Mouse (Mus musculus) kidney, postnatal 10 days (tissue): ENCODE results near the gene Thoc5.

Experiments used
- DNase-seq: peaks from one replicate; pipeline ENCODE4 v3.0.0; 2021; ENCODE audit warnings: mixed read lengths

Gene Thoc5

DNA sequence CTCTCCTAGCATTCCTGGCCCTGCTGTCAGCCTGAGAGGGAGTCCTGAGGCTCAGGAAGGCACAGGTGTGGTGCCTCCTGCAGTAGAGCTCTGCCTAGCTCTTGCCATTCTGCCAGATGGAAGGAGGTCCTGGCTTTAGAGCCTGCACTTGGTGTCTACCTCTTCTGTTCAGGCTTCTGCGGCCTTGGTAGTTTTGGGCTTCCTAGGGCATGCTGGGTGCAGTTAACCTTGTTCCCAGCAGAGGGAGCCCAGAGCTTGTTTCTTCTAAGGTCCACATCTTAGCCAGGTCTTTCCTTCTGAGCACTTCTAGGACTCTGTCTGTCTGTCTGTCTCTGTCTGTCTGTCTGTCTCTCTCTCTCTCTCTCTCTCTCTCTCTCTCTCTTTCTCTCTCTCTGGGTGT lies 20.9 kb downstream of the Thoc5 start:
- peak; percentile 81 for DNase-seq

DNA sequence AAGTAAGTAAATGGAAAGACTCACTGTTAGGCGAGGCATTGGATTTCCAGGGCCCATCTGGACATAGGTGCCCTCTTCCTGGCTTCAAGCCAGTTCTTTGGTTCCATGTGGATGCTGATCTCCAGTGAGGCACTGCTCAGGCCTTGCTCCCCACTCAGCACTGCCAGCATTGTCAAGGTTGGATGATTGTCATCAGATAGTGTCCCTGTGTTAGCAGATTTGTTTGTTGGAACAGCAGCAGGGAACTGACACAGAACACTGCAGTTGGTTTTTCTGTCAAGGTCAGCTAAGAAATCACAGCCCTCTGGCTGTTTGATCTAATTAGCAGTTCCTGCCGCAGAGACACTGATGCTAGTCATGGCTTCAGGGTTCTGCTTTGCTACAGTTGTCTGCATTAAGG lies 26.2 kb downstream of the Thoc5 start:
- no peak for DNase-seq

DNA sequence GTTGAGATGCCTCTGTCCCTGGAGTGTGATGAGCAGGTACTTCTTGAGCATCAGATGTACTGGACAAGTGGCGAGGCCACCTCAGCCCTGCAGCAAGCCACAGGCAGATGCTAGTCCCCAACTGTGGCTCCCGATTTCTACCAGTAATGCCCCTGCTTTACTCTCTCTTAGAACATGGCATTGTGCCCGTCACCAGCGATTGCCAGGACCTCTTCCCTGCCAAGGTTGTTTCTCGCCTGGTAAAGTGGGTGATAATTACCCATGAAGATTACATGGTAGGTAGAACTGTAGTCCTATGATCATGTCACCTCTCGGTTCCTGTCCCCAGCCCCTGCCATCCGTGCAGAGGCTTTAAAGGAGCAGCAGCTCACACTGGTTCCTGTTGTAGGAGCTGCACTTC lies 26.6 kb downstream of the Thoc5 start:
- no peak for DNase-seq

DNA sequence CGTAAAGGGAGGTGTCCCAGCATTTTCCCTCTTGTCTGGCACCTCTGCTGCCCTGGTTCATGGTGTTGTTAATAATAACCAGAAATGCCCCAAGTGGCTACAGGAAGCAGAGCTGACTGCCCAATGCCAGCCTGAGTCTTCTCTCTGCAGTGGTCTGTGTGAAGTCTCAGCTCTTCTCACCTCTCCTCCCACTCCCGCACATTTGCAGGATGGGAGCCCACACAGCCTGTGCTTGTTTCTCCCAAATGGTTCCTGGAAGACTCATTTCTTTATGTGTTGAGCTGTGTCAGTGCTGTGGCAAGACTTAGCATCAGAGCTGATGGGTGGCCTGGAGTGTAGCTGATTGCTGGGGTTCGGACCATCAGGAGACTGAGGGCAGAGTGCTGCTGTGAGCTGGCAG lies 32.1 kb downstream of the Thoc5 start:
- no peak for DNase-seq

DNA sequence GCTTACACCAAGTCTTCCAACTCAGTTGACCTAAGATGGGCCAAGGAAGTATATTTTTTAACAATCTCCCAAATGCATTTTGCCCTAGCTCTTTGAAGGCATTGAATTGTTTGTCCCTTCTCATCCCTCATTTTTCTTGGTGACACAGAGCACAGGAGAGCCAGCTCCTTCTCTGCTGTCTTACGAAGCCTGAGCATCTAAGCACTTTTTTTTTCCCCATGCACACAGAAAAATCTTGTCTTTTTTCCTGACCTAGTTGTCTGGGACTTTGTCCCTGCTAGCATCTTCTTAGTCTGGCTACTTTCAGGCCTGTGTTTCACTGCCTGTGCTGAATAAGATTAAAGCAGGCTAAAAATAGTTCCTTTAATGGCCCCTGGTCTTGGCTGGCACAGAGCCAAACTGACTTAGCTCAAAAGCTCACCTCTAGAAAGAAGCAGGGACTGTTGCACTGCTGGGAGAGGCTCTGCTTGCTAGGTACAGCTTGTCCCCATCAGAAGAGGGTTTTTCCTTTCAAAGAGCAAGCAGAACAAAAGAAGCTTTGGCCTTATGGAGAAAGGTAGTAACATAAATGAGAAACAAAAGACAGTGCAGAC lies 36.0 kb downstream of the Thoc5 start:
- DNase-seq: peak; percentile 86

DNA sequence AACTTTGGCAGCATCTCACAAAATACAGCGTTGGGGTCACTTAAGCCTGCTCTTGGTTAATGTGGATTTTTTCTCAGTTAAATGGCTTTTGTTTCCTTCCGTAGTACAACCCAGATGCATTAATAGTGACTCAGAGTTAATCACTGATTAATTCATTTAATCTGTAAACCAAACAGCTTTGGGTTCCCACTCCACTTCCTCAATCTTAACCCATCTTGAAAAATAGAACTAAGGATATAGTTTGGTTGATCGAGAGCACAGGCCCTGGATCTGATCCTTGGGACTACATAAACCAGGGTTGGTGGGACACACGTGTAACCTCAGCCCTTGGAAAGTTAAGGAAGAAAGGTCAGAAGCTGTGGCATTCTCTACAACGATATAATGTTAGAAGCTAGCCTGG lies 41.1 kb downstream of the Thoc5 start:
- DNase-seq: no peak

DNA sequence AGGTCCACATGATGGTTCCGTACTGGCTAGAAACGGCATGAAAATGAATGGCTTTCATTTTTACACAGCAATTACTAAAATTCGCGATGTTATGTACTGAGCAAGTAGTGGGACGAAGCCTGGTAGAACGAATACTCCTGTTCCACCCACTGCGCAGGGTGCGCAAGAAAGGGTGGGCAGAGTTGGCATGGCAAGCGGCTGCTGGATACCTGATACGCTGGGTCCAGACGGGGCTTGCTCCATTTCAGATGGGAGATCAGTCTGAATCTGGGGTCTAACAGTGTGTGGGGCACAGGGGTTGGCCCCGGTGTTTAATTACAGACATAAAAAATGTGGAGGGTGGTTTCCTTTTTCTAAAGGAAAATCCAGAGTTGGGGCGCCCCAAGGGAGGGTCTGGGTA lies 51.4 kb downstream of the Thoc5 start:
- DNase-seq: no peak

DNA sequence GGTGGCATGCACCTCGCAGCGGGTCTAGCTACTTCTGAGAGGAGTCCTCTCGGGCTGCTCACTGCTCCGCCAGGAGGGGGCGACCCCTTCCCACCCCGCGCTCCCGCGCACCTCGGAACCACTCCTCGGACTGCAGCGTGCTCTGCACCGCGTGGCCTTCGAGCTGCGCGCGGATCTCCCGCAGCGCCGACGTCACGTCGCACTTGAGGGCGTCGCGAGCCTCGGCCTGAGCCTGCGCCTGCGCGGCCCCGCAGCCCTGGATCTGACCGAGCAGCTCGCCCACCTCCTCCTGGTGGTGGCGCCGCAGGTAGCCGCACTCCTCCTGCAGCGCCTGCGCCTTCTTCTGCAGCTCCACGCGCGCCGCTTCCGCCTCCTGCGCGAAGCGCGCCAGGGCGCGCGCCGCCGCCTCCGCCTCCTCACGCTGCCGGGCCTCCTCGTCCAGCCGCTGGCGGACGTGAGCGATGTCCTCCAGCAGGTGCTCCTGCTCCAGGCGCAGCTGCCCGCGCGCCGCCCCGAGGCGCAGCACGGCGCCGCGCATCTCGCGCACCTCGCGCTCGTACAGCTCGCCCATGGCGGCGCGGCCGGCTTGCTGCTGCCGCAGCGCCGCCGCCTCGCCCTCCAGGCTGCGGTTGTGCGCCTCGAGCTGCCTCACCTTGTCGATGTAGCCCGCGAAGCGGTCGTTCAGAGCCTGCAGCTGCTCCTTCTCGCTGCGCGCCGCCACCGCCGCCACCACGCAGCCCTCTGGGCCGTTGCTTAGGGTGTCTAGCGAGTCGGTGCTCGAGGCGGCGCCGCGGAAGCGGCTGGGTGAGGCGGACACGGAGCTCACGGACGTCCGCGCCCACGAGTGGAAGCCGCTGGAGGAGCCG lies 52.1 kb downstream of the Thoc5 start:
- peak; percentile 60 for DNase-seq

DNA sequence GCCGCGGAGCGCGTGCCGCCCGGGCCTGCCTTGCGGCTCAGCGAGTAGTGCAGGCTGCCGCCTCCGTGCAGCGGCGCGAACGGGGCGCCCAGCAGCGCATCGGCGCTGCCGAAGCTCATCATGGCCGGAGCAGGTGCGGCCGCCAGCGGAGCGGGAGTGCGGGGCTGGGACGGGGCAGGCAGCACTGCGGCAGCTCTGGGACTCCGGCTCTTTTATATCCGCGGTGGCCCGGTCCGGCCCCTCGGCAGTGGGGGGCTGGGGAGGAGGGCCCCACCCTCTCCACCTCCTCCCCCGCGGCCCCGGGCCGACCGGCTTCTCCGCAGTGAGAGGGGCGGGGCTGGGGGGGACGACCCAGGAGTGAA lies 52.7 kb downstream of the Thoc5 start, which contains the start of gene Nefh:
TSS of gene Nefh (minus strand) at position 252 of the 362 bp plus-strand sequence.
- DNase-seq: no peak

DNA sequence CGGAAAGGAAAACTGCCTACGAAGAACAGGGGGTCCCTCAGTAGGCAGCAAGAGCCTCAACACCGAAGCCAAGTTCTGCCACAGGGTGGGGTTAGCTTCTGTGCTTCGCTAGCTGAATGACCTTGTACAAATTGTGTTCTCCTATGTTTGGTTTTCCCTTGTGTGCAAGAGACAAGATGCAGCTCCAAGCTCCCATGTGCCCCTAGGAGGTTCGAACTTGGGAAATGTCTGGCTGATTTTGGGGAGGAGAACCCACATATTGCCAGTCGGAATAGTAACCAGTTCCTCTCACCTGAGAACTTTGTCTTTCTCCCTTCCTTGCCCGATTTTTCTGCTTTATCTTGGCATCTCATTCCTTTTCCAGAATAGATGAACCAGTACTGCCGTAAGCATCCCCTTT lies 53.7 kb downstream of the Thoc5 start:
- no peak for DNase-seq

DNA sequence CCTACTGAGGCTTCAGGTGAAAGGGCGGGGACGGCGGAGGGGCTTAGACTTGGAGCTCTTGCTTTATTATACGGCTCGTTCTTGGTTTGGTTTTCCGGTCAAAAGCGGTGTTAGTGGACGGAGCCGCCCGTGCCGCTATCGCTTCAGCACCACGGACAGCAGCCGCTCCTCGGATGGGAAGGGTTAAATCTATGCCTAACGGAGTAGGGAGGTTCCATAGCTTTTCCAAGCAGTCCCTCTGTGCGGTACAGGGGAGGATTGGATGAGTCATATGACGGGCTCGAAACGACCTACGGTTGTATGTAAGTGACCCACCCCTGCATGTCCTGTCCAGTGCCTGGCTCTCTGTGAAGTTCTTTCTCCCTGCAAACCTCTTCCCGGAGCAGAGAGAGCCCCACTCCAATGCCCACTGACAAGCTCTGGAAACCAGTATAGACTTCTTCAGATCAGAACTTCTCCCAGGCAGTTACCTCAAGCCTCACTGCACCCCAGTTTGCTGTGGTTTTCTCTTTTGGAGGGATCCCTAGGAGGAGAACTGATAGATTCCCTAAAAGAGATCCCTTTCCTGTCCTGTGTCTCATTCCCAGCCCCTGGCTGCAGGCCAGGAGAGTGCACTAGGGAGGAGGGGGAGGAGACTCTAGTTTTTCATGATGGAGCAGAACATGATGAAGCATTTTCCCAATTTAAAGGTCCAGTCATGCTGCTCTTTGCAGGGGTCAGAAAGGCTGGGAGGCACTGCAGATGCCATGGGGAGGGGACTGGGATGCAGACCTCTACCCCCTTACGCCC lies 54.3 kb downstream of the Thoc5 start:
- DNase-seq: peak; percentile 87

DNA sequence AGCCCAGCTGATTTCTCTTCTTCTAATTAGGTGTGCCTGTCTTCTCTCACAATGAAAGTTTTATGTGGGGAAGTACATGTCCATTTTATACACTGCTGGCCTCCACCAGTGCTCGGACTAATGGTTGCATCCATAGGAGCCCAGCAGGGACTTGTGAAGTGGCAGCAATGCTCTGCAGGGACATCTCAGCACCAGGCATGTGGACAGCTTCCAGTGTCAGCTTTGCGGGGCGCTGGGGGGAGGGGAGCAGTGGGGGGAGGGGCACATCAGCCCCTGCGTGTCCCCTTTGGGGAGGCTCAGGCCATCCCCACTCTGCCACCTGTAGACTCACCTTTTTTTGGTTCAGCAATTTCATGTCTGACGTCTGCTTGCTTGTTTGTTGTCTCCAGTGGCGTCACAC lies 58.3 kb downstream of the Thoc5 start:
- DNase-seq: peak; percentile 42

DNA sequence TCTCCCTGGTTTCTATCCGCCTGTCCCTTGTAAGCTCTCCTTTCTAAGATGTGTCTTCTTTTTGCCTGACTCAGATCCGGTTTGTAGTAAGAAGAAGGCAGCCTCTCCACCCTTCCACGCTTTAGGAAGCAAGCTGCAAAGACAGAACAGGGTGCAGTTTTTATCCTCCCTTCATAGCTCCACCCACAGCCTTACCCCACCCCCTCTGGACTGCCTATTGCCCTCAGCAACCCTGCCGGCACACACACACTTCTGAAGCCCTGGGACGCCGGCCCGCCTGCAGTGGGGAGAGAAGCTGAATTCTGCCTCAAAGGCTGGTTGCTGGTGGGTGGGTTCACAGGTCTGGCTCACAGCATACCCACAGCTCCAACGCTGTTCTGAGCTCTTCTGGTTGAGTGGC lies 58.8 kb downstream of the Thoc5 start:
- peak; percentile 48 for DNase-seq

DNA sequence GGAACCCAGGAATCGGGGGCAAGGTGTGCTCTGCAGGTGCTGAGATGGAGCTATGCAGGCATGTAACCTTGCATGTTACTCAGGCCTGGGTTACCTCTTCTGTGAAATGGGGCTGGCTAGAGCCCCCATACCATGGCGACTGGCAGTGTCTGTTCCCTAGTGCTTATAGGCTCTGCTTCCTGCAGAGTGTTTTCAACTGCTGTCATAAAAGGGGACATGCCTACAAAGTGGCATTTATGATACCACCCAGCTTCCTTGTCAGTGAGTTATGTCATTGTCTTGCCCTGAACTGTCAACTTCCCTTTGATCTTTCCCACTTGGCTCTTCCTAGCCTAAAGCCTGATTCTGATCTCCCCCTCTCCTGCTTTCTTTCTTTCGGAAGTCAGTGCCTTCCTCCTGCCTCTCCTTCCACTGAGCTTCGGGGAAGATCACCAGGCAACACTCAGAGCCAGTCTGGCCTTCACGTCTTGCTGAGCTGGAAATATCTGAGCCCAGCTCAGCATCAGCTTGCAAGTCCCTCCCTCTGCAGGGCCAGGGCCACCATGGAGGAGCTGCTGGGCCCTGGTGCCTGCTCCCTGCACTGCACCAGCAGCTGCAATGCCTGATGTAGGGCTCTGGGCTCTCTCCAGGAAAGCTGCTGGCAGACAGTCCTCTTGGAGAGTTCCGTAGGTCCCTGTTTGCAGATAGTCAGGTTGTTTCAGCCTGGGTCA lies 68.1 kb downstream of the Thoc5 start:
- no peak for DNase-seq

DNA sequence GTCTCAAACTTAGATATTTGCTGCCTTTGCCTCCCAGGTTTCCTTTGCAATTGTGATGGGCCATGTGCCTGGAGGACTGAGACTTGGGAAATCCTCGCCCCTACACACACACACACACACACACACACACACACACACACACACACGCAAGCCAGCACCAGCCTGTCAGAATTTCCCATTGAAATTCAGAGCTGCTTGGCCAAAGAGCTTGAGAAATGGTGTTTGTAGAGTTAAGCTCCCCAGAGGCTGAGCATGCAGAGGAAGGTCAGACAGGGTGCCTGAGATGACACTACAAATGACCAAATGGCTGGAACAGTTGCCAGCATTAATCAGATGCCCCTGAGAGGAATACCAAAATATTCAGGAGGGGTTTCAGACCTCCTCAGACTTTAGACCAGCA lies 71.2 kb downstream of the Thoc5 start:
- DNase-seq: no peak

DNA sequence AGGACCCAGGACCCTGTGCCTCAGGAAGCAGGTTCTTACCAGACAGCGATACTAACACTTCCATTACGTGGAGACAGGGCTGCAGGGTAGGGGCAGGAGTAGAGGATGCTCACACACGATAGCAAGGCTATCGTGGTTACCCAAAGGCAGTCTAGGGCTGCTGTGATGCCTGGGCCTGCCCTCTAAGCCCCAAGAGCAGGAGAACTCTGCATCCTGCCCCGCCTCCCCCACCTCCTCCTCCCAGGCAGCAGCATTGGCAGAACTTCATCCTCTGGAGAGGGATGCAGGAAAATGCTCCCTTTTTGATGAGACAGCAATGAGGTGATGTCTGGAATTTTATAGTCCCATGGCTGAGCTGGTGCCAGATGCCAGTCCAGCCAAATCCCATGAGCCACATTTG lies 71.8 kb downstream of the Thoc5 start:
- peak; percentile 45 for DNase-seq

DNA sequence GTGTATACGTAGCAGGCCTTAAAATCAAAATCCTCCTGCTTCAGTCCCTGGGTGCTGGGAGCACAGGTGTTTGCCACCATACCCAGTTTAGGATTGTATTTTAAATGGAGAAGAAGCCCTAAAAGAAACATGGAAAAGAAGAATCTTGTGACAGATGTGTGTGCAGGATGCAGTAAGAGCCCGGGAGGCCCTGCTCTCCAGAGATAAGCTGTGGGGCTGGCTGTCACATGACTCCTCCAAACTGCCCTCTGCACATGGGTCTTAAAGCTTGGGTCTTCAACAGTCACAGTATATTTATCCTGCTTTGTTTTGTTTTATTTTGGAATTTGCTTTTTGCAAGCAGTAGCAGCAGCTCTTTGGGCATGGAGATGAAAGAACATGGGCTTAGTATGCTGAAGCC lies 72.4 kb downstream of the Thoc5 start:
- DNase-seq: no peak

DNA sequence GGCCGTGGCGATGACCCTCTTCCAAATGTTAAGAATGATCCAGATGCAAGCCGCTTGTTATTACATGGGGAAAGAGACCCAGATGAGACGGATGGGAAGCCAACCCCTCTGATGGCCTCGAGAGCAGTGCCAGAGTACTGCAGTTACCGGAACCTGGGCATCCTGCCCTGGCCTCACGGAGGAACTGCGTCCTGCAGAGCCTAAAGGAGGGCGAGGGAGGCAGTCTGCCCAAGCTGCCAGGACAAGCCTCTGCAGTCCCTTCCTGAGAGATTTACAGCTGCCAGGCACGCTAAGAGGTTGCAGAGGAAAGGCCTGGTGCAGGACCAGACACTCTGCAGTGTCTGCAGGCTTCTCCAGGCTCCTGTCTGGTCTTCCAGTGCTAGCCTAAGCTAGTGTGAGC lies 73.3 kb downstream of the Thoc5 start:
- DNase-seq: peak; percentile 60

DNA sequence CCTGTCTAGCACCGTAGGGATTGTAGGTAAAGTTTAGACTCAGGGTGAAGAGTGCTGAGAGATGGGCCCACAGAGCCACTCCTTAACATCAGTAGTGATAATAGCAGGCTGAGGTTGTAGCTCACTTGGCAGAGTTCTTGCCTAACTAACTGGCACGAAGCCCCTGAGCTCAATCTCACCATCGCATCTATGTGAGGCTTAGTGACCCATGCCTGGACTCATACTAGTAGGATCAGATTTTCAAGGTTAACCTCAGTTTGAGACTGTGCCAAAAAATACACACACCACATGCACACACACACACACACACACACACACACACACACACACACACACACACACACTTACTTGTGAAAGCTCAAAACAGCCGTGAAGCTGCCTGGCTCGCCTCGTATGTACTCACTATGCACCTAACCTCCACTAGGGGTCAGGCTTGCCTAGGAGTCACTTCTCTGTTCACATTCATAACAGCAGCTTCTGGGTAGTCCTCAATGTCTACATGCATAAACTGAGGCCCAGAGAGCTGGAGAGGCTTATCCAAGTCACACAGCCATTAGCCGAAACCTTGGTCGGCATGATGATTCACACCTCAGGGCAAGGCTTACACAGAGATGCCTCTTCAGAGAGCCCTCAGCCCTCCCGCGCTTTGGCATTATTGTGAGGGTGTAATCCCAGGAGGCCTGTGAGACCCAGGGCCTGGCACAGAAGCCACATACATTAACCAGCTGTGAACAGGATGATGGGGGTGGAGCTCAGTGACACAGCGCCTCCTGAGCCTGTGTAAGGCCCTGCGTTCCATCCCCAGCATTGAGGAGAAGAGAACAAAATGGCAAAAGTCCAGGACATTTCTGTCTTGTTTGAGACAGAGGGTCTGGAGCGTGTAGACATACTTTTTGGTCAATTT lies 78.1 kb downstream of the Thoc5 start:
- peak; percentile 74 for DNase-seq

DNA sequence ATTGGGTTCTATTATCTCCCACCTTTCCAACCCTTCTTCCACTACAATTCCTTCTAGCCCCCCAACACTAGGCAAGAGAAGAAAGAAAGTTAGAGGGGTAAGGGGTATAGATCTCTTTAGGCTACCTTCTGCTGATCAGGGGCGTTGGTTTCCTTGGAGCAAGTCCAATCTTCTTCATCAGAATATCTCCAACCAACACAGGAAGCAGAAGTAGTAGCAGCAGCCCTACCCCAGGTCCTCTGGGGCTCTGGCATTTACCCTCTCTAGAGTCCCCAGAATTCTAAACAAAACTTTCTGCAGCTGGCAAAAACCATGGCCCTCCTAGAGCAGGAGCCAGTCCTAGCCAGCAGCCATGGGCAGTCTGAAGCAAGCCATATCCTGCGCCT lies 78.7 kb downstream of the Thoc5 start:
- no peak for DNase-seq

DNA sequence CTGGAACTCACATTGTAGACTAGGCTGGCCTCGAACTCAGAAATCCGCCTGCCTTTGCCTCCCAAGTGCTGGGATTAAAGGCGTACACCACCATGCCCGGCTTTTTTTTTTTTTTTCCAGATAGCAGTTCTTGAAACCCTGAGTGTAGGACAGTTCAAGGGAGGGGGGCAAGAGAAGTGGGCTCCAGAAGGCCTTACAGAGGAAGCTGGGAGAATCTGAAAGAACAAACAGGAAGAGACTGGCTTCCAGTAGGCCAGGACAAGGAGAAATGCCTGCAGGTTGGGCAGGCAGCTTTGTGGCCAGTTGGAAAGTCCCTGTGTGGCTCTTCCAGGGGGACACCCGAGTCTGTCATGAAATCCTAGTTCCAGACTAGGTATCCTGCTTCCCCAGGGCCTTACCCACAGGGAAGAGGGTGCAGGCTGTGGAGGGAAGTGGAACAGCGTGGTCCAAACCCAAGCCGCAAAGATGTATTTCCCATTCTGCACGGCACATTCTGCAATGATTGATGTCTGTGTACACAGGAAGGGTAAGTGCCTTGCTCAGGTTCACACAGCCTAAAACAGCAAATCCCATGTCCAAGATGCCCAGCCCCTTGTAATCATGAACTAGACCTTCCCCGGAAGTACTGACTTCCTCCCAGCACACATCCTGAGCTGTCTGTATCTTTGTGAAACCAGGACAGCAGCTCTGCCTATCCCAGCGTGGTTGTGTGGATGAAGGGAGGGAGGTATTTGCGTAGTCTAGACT lies 79.4 kb downstream of the Thoc5 start:
- peak; percentile 32 for DNase-seq
